Mouse (Mus musculus) CH12.LX (cell line): ENCODE data around the gene Wdr63. TPM values are rescaled to one million over a fixed set of nuclear protein-coding genes. Genes with fewer than 3 reads are reported as not detected.

Experiments
- DNase-seq: peaks from one replicate; pipeline ENCODE4 v3.0.0-alpha.2; 2013; ENCODE audit errors: extremely low read depth
- H3K27ac ChIP-seq: 2 replicates; pipeline ENCODE4 v1.5.1; 2012; ENCODE audit warnings: low read depth, mild to moderate bottlenecking, control low read depth, moderate library complexity; ENCODE audit not compliant: insufficient read depth
- H3K27me3 ChIP-seq: replicated peaks from 2 replicates; pipeline ENCODE3; 2012; ENCODE audit warnings: inconsistent platforms
- H3K36me3 ChIP-seq, 2 experiments: replicated peaks in 1 of 2; 2 replicates each; pipeline versions ENCODE3 to v1.6.1; 2012; ENCODE audit warnings: inconsistent platforms in 1 of 2, low read length in 1 of 2, mild to moderate bottlenecking in 1 of 2, mixed read lengths in 1 of 2, moderate library complexity in 1 of 2; ENCODE audit not compliant: control insufficient read depth in 1 of 2, insufficient read depth in 1 of 2
- H3K4me1 ChIP-seq, 2 experiments: 2 replicates each; pipeline ENCODE4 v1.6.1; 2012; ENCODE audit warnings: inconsistent platforms in 1 of 2, moderate library complexity in 1 of 2; ENCODE audit not compliant: insufficient read depth in 2 of 2, control insufficient read depth in 1 of 2
- H3K4me2 ChIP-seq: 2 replicates; pipeline ENCODE4 v1.6.1; 2012; ENCODE audit warnings: low read depth, mild to moderate bottlenecking, control low read depth; ENCODE audit not compliant: poor library complexity, insufficient read depth, severe bottlenecking
- H3K4me3 ChIP-seq, 3 experiments: fragments of 150-350 bp in 1 of 3; sonication (generic) in 1 of 3; replicated peaks in 1 of 3; 2 replicates each; pipeline versions ENCODE3 to v1.5.1; 2011 to 2012; ENCODE audit warnings: low read depth in 2 of 3, low read length in 2 of 3, mild to moderate bottlenecking in 2 of 3, moderate library complexity in 2 of 3, control low read depth in 1 of 3, improper control_type of control experiment in 1 of 3, inconsistent platforms in 1 of 3, mixed read lengths in 1 of 3; ENCODE audit not compliant: poor library complexity in 1 of 3
- H3K79me2 ChIP-seq: replicated peaks from 2 replicates; pipeline ENCODE4 v1.6.1; 2012; ENCODE audit warnings: mild to moderate bottlenecking, moderate library complexity; ENCODE audit not compliant: control insufficient read depth, poor library complexity, insufficient read depth, severe bottlenecking; ENCODE audit errors: extremely low read depth
- H3K9ac ChIP-seq: 2 replicates; pipeline ENCODE4 v1.6.1; 2012; ENCODE audit warnings: low read depth, mild to moderate bottlenecking, control low read depth, moderate library complexity; ENCODE audit not compliant: insufficient read depth
- H3K9me3 ChIP-seq: replicated peaks from 2 replicates; pipeline ENCODE3; 2012; ENCODE audit warnings: low read length, inconsistent platforms, mixed read lengths
- CHD2 ChIP-seq: IDR thresholded peaks from 2 replicates; pipeline ENCODE4 v1.6.1; 2011; ENCODE audit warnings: low read length, improper control_type of control experiment
- CTCF ChIP-seq, 2 experiments: IDR thresholded peaks in 1 of 2; conservative IDR thresholded peaks in 1 of 2; 2 replicates each; pipeline ENCODE4 v1.5.1; 2011 to 2012; ENCODE audit warnings: low read depth in 2 of 2, low read length in 2 of 2, improper control_type of control experiment in 1 of 2, inconsistent platforms in 1 of 2, mild to moderate bottlenecking in 1 of 2, moderate library complexity in 1 of 2
- E2F4 ChIP-seq: IDR thresholded peaks from 2 replicates; pipeline ENCODE4 v1.6.1; 2011; ENCODE audit warnings: low read depth, low read length, improper control_type of control experiment; ENCODE audit not compliant: insufficient replicate concordance
- ELF1 ChIP-seq: IDR thresholded peaks from 2 replicates; pipeline ENCODE4 v1.6.1; 2014; ENCODE audit warnings: low read depth, mild to moderate bottlenecking, inconsistent platforms, low read length, improper control_type of control experiment
- GABPA ChIP-seq: IDR thresholded peaks from 2 replicates; pipeline ENCODE4 v1.6.1; 2012; ENCODE audit warnings: low read depth, low read length, improper control_type of control experiment, inconsistent platforms; ENCODE audit not compliant: insufficient replicate concordance
- JUN ChIP-seq: IDR thresholded peaks from 2 replicates; pipeline ENCODE4 v1.6.1; 2011; ENCODE audit warnings: low read depth, mild to moderate bottlenecking, low read length, improper control_type of control experiment, moderate library complexity; ENCODE audit not compliant: insufficient read depth
- JUND ChIP-seq: conservative IDR thresholded peaks from 2 replicates; pipeline ENCODE4 v1.6.1; 2011; ENCODE audit warnings: low read depth, low read length, improper control_type of control experiment
- MEF2A ChIP-seq: IDR thresholded peaks from 2 replicates; pipeline ENCODE4 v1.6.1; 2014; ENCODE audit warnings: low read depth, mild to moderate bottlenecking, inconsistent platforms, low read length, improper control_type of control experiment, borderline replicate concordance
- MXI1 ChIP-seq: IDR thresholded peaks from 2 replicates; pipeline ENCODE4 v1.6.1; 2011; ENCODE audit warnings: mild to moderate bottlenecking, low read depth, low read length, improper control_type of control experiment
- MYC ChIP-seq: IDR thresholded peaks from 2 replicates; pipeline ENCODE4 v1.6.1; 2011; ENCODE audit warnings: low read depth, mild to moderate bottlenecking, improper control_type of control experiment, low read length
- NRF1 ChIP-seq: IDR thresholded peaks from 2 replicates; pipeline ENCODE4 v1.6.1; 2014; ENCODE audit warnings: low read depth, mild to moderate bottlenecking, inconsistent platforms, low read length, improper control_type of control experiment, moderate library complexity
- SIN3A ChIP-seq: IDR thresholded peaks from 2 replicates; pipeline ENCODE4 v1.6.1; 2012; ENCODE audit warnings: low read length, improper control_type of control experiment, inconsistent platforms
- SMC3 ChIP-seq: IDR thresholded peaks from 2 replicates; pipeline ENCODE4 v1.6.1; 2011; ENCODE audit warnings: low read depth, low read length, improper control_type of control experiment
- TBP ChIP-seq: conservative IDR thresholded peaks from 2 replicates; pipeline ENCODE4 v1.6.1; 2011; ENCODE audit warnings: low read depth, low read length, improper control_type of control experiment
- TCF12 ChIP-seq: IDR thresholded peaks from 2 replicates; pipeline ENCODE4 v1.6.1; 2014; ENCODE audit warnings: low read depth, mild to moderate bottlenecking, inconsistent platforms, low read length, improper control_type of control experiment
- USF2 ChIP-seq: conservative IDR thresholded peaks from 2 replicates; pipeline ENCODE4 v1.6.1; 2011; ENCODE audit warnings: low read depth, low read length, improper control_type of control experiment
- ZC3H11A ChIP-seq: IDR thresholded peaks from 2 replicates; pipeline ENCODE4 v1.6.1; 2012; ENCODE audit warnings: low read depth, mild to moderate bottlenecking, inconsistent platforms, low read length, improper control_type of control experiment
- ZMIZ1 ChIP-seq: IDR thresholded peaks from 2 replicates; pipeline ENCODE4 v1.6.1; 2012; ENCODE audit warnings: low read depth, mild to moderate bottlenecking, inconsistent platforms, low read length, improper control_type of control experiment
- dilution Hi-C: fragments of 300-500 bp; cut with MboI; formaldehyde crosslinking; loops from 2 replicates; pipeline ENCODE4 v1.14.3; 2020; ENCODE audit warnings: low sequenced_read_pairs; ENCODE audit not compliant: extremely low pct_unique_long_range_greater_than_20kb, extremely low pct_ligation_motif_present
- in situ Hi-C: fragments of 300-500 bp; cut with MboI; formaldehyde crosslinking; loops from 3 replicates; pipeline ENCODE4 v1.14.3; 2019; ENCODE audit warnings: low sequenced_read_pairs, low pct_ligation_motif_present, low pct_unique_long_range_greater_than_20kb, mixed read lengths
- polyA plus RNA-seq: library from polyadenylated mRNA; unstranded; fragments of >175 nt; gene quantifications from 2 replicates; pipeline ENCODE4 v1.2.1, GENCODE M21; 2012; ENCODE audit warnings: low read depth; ENCODE audit not compliant: insufficient read length
- total RNA-seq, 2 experiments: library from RNA; depleted of rRNA; stranded (reverse); fragments of 300-350 nt in 1 of 2; fragments of >200 nt in 1 of 2; gene quantifications; 2 replicates each; pipeline ENCODE4 v1.2.3; 2012 to 2014

Gene Wdr63
- total and polyA plus RNA-seq, 3 experiments, result not detected

- in situ Hi-C loops, result no loop called here
- dilution Hi-C loops, result no loop called here
- DNase-seq, result no peak
- H3K36me3 ChIP-seq, result no peaks in the 10 kb centered on the region
- no peak overlapping the region for H3K27ac ChIP-seq
- no peak overlapping the region for H3K4me2 ChIP-seq
- H3K27me3 ChIP-seq, result no peaks in the 10 kb centered on the region
- no peak overlapping the region for H3K9ac ChIP-seq
- no peaks in the 10 kb centered on the region for H3K79me2 ChIP-seq
- peaks cover 5 to 32% of the 10 kb centered on the region in 2 experiments for H3K4me1 ChIP-seq
- H3K4me3 ChIP-seq, result no peak overlapping the region
- TF ChIP-seq MYC (no peak), SIN3A (no peak), ZC3H11A (no peak), ELF1 (no peak), NRF1 (no peak), GABPA (no peak), CHD2 (no peak)
- peaks cover 16% of the 10 kb centered on the region for H3K9me3 ChIP-seq
Measured at GRCm38 (mm10) chr3:146025499-146025898, 82.4 kb downstream of the Wdr63 start.

GRCm38 (mm10) chr3:146024746-146025145 is 83.2 kb downstream of the Wdr63 start:
- Histone ChIP-seq H3K4me2 (no peak overlapping the region), H3K79me2 (no peaks in the 10 kb centered on the region), H3K9me3 (peaks cover 16% of the 10 kb centered on the region), H3K36me3 (no peaks in the 10 kb centered on the region), H3K4me3 (no peak overlapping the region)
- DNase-seq, result no peak
- dilution Hi-C loops, result no loop called here
- TF ChIP-seq MXI1, result no peak
- TF ChIP-seq SMC3, result no peak
- TF ChIP-seq GABPA, result no peak
- TF ChIP-seq TCF12, result no peak
- no peak for TF ChIP-seq ZMIZ1
- TF ChIP-seq CTCF (conservative IDR thresholded peaks at IDR 0.05 in 1 of 2, IDR thresholded peaks at IDR 0.05 in 1 of 2; ENCODE audit: low read depth in 2 of 2, low read length in 2 of 2), result no peak
- no peak for TF ChIP-seq E2F4
- TF ChIP-seq JUND, result no peak
- TF ChIP-seq, all 38 proteins: peak for 0
- no peak overlapping the region for H3K9ac ChIP-seq
- in situ Hi-C loops, result no loop called here
- no peaks in the 10 kb centered on the region for H3K27me3 ChIP-seq
- H3K4me1 ChIP-seq, result peaks cover 3 to 25% of the 10 kb centered on the region in 2 experiments; a peak in 3 of 4 replicates
- no peak overlapping the region for H3K27ac ChIP-seq

GRCm38 (mm10) chr3:146022232-146022631 is 85.7 kb downstream of the Wdr63 start:
- Histone ChIP-seq H3K4me3 (no peak overlapping the region), H3K4me1 (peaks cover 0 to 9% of the 10 kb centered on the region in 2 experiments; a peak in 3 of 4 replicates), H3K9ac (no peak overlapping the region), H3K4me2 (no peak overlapping the region), H3K9me3 (peaks cover 10% of the 10 kb centered on the region), H3K27me3 (no peaks in the 10 kb centered on the region), H3K36me3 (no peaks in the 10 kb centered on the region), H3K79me2 (no peaks in the 10 kb centered on the region), H3K27ac (no peak overlapping the region)
- no peak for TF ChIP-seq TBP
- no peak for TF ChIP-seq JUN
- TF ChIP-seq CHD2, result no peak
- TF ChIP-seq USF2, result no peak
- TF ChIP-seq MEF2A, result no peak
- DNase-seq, result no peak
- in situ Hi-C loops, result no loop called here
- dilution Hi-C loops, result no loop called here
